ENCODE assay signal across 10 mouse cellular contexts in genomic region chr14:33214767-33215128, GRCm38 (mm10). TPM values are rescaled to one million over a fixed set of nuclear protein-coding genes. Genes with fewer than 3 reads are reported as not detected.
DNase-seq lines count a peak whose midpoint lies in the region; ATAC-seq lines count a peak whose summit lies in the region.
"Had no signal": no experiment of that assay in that cellular context is flagged by ENCODE, and none has a peak within 500 bp of the region (broad histone marks: within the 10 kb centered on the region; RNA-seq: fewer than 3 reads in every experiment).

No protein-coding gene starts in this region.

- 0 out of 2 replicates have a peak, but pooled peaks have one; percentile 22 for ATAC-seq in kidney, embryonic 15.5 days (replicated peaks; ENCODE audit: low FRiP score)
- peak; percentile 30; the same call in 1 of the 2 replicates for ATAC-seq in neural tube, embryonic 13.5 days (ENCODE audit: low read depth)
- 0 out of 2 replicates have a peak, but pooled peaks have one; percentile 25 for ATAC-seq in liver, embryonic 16.5 days (ENCODE audit: low read depth)

- H3K27ac ChIP-seq in kidney, embryonic 15.5 days = no peak overlapping the region
- H3K27ac ChIP-seq in neural tube, embryonic 13.5 days (replicated peaks) = no peak overlapping the region
- no peak overlapping the region for H3K27ac ChIP-seq in liver, embryonic 16.5 days (ENCODE audit: low read length)

- H3K9me3 ChIP-seq in kidney, embryonic 15.5 days (replicated peaks) = no peaks in the 10 kb centered on the region
- H3K9me3 ChIP-seq in neural tube, embryonic 13.5 days = no peaks in the 10 kb centered on the region
- no peaks in the 10 kb centered on the region for H3K9me3 ChIP-seq in liver, embryonic 16.5 days (replicated peaks; ENCODE audit: control insufficient read depth, low read length)

- no peak overlapping the region for H3K4me2 ChIP-seq in kidney, embryonic 15.5 days
- no peak overlapping the region for H3K4me2 ChIP-seq in neural tube, embryonic 13.5 days
- H3K4me2 ChIP-seq in liver, embryonic 16.5 days (ENCODE audit: low read depth, low read length) = no peak overlapping the region

- DNase-seq in kidney, postnatal 10 days = no peak
- DNase-seq in neural tube, embryonic 10.5 days (ENCODE audit: extremely low spot score, low spot score) = no peak
- DNase-seq in adrenal gland, adult 2 months = no peak
- no peak for DNase-seq in thymus, postnatal 36 days
- no peak for DNase-seq in right cerebral cortex, postnatal 36 days (ENCODE audit: low spot score in 2 of 2)
- DNase-seq: cerebellum, adult 8-10 months; kidney, postnatal 25 days had no signal

- no peak overlapping the region for H3K9ac ChIP-seq in kidney, embryonic 15.5 days
- no peak overlapping the region for H3K9ac ChIP-seq in neural tube, embryonic 13.5 days
- H3K9ac ChIP-seq in liver, embryonic 16.5 days (ENCODE audit: low read depth, low read length) = no peak overlapping the region

- no peaks in the 10 kb centered on the region for H3K36me3 ChIP-seq in kidney, embryonic 15.5 days
- H3K36me3 ChIP-seq in neural tube, embryonic 13.5 days = no peaks in the 10 kb centered on the region
- no peaks in the 10 kb centered on the region for H3K36me3 ChIP-seq in liver, embryonic 16.5 days (ENCODE audit: control insufficient read depth, insufficient read depth)

- 23% methylated on average over 4 of the region's 4 CpGs for WGBS in kidney, embryonic 15.5 days
- WGBS in neural tube, embryonic 13.5 days = 22% methylated on average over 4 of the region's 4 CpGs
- 7% methylated on average over 4 of the region's 4 CpGs for WGBS in liver, embryonic 16.5 days (ENCODE audit: insufficient replicate concordance)

- peaks cover 6% of the 10 kb centered on the region; the same call in 1 of the 2 replicates for H3K4me1 ChIP-seq in kidney, embryonic 15.5 days
- peaks cover 7% of the 10 kb centered on the region for H3K4me1 ChIP-seq in neural tube, embryonic 13.5 days (replicated peaks)
- H3K4me1 ChIP-seq in liver, embryonic 16.5 days (ENCODE audit: control insufficient read depth, low read depth, low read length) = peaks cover 12% of the 10 kb centered on the region

- peaks cover 41% of the 10 kb centered on the region for H3K27me3 ChIP-seq in kidney, embryonic 15.5 days
- peaks cover 26% of the 10 kb centered on the region for H3K27me3 ChIP-seq in neural tube, embryonic 13.5 days
- peaks cover 3% of the 10 kb centered on the region; the same call in 1 of the 2 replicates for H3K27me3 ChIP-seq in liver, embryonic 16.5 days (ENCODE audit: control insufficient read depth, insufficient read depth, low read depth, low read length)

- no peak overlapping the region for H3K4me3 ChIP-seq in kidney, embryonic 15.5 days (replicated peaks)
- H3K4me3 ChIP-seq in neural tube, embryonic 13.5 days = no peak overlapping the region
- H3K4me3 ChIP-seq in liver, embryonic 16.5 days (ENCODE audit: low read depth, low read length) = no peak overlapping the region

RNA-seq across cellular contexts. Expression of gene Arhgap22, which starts 0.9 kb away (rescaled TPM):
- polyA plus RNA-seq in kidney, embryonic 15.5 days (2015; fragmentation: Nextera tagmentation; extraction: Ambion mirVana) = 3.5 and 4.1 TPM in 2 replicates
- polyA plus RNA-seq in neural tube, embryonic 13.5 days (2015; fragmentation: Nextera tagmentation; extraction: Ambion mirVana) = 8.1 and 9.2 TPM in 2 replicates
- 3.1 and 4.1 TPM in 2 replicates for polyA plus RNA-seq in liver, embryonic 16.5 days (2015; fragmentation: Nextera tagmentation; extraction: Ambion mirVana)
- total RNA-seq in adrenal gland, adult 2 months (2021) = 1 to 10 TPM; 5.5 to 8.9 TPM
- polyA plus RNA-seq in adrenal gland, adult 2 months (2012; rRNA removed) = 7.2 and 9.5 TPM in 2 replicates

RNA-seq across cellular contexts. Expression of gene Wdfy4, which starts 29.4 kb away (rescaled TPM):
- 0.18 and 0.22 TPM in 2 replicates for polyA plus RNA-seq in kidney, embryonic 15.5 days (2015; fragmentation: Nextera tagmentation; extraction: Ambion mirVana)
- polyA plus RNA-seq in neural tube, embryonic 13.5 days (2015; fragmentation: Nextera tagmentation; extraction: Ambion mirVana) = 0.08 and 0.11 TPM in 2 replicates
- polyA plus RNA-seq in liver, embryonic 16.5 days (2015; fragmentation: Nextera tagmentation; extraction: Ambion mirVana) = 1.4 and 2.1 TPM in 2 replicates
- 1 to 10 TPM; 2.5 to 4.2 TPM for total RNA-seq in adrenal gland, adult 2 months (2021)
- 1.5 and 2.6 TPM in 2 replicates for polyA plus RNA-seq in adrenal gland, adult 2 months (2012; rRNA removed)
